Mouse (Mus musculus): ENCODE data around the gene Usp47.

DNA sequence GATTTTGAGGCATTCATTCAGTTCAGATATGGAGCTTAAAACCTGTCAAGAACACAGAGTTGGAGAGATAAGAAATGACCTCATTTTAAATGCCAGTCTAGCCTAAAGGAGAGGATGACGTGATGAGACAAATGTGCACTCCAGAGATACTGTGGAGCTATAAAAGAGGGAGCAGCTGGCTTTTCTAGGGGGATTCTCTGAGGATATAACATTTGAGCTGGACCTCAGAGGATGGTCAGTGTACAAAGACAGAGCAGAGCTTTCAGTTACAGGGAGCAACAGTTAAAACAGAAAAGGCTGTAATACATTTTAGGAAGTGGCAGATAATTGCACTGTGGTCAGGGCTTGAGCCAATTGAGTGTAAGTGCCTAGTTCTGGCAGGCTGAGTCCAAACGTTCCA is 12.5 kb downstream of the Usp47 start:
- TF ChIP-seq POLR2A (IDR thresholded peaks at IDR 0.05; ENCODE audit: low read depth, low read length) (no peak), CTCF (conservative IDR thresholded peaks at IDR 0.05; ENCODE audit: insufficient read depth, insufficient read length, low read depth, low read length) (no peak)
